Mouse (Mus musculus): Measurements from ENCODE around the gene Olfr1040.
"Not testable (repeated sequence)": the region's sequence is repeated elsewhere in the genome, so short reads cannot be mapped to it uniquely, and the experiment has no call there.

Gene Olfr1040

DNA sequence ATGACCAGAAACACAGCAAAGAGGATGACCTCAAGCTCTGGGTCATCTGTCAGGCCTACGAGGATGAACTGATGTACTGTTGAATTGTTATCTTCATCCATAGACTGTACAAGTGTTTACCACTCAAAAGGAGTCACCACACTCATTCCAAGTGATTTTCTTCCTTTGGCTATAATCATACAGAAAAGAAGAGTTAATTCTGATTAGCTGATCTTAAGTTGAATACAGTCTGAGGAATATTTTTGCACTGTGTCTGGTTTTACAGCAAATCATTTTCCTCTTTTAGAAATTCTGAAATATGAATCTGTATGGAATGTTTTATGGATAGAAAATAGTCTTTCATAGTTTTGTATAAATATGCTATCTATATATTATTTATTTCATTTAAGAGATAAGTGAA lies at the start of gene Olfr1040:
Gene Olfr1040, minus strand, starts transcription at position 101 of the 400 bp plus-strand sequence.
- no peak for ATAC-seq (ENCODE audit: low TSS enrichment)

DNA sequence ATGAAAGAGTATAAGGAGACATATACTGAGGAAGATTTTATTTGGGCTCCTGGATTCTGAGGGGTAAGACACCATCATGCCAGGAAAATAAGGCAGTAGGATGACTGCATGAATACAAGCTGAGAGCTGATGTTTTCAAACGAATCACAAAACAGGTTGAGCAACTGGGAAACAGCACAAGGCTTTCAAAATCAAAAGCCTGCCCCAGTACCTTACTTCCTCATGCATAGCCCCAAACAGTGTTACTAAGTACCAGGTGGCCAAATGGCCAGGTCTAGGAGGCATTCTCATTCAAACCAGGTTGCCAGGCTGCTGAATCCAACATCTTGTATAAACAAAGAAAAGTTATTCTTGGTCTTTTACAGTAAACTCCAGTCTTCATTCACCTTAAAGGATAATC lies 49.3 kb upstream of the Olfr1040 start:
- ATAC-seq (ENCODE audit: low TSS enrichment) = no peak

DNA sequence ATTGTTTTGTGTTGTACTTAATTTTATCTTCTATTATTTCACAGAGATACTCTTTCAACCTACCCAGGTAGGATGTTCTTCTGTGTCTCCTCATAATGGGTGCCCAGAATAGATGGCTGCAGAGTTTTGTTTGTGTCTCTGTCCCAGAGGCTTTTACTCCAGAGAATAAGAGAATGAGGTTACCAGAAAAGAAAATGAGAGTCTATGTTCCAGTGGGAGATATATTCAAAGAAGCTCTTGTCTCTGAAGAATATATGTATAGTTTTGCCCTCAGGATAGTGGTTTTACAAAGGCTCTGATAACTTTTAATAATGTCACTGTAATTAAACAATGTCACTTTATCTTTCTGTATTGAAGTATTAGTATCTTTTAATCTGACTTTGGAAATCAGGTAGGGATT lies 39.1 kb upstream of the Olfr1040 start, which contains the start of gene Olfr52:
Gene Olfr52, minus strand, starts transcription at position 101 of the 400 bp plus-strand sequence.
- no peak for ATAC-seq (ENCODE audit: low TSS enrichment)

DNA sequence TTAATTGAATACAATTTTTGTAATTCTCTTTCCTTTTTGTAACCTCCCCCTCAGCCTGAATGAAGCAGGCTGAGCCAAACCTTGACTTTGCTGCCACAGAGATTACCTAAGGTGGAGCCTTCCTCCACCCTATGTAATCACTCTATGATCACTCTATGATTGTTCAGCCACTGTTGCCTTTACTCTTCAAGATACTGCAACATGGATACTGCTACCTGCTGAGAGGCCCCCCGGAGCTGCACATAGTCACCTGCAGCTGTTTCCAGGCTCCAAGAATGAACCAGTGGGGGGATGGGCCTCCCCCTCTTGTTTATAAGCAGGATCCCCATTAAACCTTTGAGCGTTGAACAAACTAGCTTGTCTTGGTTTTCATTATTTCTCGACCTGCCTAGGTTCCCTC lies 33.4 kb upstream of the Olfr1040 start:
- no peak for ATAC-seq (ENCODE audit: low TSS enrichment)

DNA sequence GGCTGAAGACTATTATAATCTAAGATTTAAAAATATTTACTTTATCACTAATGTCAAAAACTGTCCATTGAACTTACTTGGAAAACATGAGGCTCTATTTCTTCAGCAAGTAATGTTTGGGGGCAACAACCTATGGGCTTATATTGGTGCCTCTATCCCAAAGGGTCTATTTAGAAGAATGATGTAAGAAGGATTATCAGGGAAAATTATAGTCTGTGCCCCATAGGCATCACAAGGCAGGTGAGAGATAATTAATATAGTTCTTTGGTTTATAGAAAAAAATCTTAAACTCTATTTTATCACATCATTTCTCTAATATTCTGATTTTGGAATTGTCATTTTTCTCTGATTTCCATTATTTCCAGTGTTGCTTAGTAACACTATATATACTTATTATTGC lies 31.2 kb upstream of the Olfr1040 start, which contains the start of gene Olfr1044:
Gene Olfr1044, minus strand, starts transcription at position 101 of the 400 bp plus-strand sequence.
- no peak for ATAC-seq (ENCODE audit: low TSS enrichment)

DNA sequence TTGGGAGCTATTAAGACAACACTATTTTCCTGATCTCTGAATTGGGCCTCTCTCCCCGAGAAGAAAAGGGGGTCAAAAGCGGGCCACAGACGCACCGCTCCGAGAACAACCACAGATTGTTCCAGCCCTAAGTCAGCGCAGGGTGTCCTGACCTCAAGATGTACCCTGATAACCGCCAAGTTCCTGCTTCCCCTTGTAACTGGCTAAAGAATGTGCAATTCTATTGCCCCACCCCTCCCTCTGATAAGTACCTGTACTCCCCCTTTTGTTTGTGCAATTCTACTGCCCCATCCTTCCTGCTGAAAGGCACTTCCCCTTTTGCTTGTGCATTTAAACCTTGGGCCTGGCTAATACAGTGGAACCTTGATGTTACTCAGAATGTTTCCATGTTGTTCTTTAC lies 28.9 kb upstream of the Olfr1040 start:
- not testable (repeated sequence) for ATAC-seq (ENCODE audit: low TSS enrichment)

DNA sequence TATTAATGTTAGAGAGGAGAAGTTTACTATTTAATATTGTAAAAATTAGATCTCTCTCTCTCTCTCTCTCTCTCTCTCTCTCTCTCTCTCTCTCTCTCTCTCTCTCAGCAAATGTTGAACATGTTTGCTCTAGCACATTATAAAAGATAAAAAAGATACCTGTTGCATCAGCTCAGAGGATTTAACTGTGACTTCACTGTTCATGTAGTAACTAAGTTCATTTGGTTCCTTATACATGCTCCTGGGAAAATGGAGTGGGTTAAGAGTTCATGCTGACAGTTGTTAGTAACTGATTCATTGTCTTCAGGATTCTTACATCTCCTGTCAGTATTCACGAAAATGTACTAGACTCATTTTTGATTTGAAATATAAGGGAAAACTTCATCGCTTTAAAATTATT lies 20.9 kb upstream of the Olfr1040 start, which contains the start of gene Olfr1043:
Gene Olfr1043, minus strand, starts transcription at position 101 of the 400 bp plus-strand sequence.
- ATAC-seq (ENCODE audit: low TSS enrichment) = no peak

DNA sequence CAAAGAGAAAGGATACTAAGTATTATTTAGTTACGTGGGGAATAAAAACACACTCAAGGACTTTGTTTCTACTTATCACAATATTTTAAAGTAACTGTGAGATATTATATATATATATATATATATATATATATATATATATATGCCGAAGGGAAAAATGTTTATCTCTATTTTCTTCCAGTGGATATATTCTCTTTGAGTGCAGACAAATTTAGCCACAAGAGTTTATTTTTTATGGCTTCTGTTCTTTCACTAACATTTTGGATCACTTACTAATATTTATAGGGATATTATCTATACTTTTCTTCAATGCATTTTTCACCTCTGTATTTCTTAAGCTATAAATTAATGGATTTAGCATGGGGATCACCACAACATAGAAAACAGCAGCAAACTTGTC lies 15.2 kb upstream of the Olfr1040 start, which contains the start of gene Olfr1042:
Gene Olfr1042, minus strand, starts transcription at position 101 of the 400 bp plus-strand sequence.
- no peak for ATAC-seq (ENCODE audit: low TSS enrichment)

DNA sequence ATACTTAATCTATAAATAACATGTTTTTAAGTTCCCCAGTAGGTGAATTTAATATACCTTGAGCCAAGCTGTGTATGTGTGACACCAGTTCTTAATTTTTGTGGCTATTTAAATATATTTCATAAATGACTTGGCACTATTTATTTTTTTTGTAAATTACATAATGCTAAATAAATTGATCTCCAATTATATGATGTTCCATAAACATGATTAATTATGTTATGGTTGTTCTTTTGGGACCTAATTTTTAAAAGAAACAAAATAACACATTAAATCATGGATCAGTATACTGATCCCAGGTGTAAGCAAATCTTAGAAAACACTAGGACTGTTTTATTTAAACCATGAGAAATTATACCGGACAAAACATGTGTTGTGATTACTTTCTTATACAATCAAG lies 10.7 kb downstream of the Olfr1040 start, which contains the start of gene Olfr1039:
Gene Olfr1039, minus strand, starts transcription at position 101 of the 400 bp plus-strand sequence.
- no peak for ATAC-seq (ENCODE audit: low TSS enrichment)
